In the genomic region with DNA sequence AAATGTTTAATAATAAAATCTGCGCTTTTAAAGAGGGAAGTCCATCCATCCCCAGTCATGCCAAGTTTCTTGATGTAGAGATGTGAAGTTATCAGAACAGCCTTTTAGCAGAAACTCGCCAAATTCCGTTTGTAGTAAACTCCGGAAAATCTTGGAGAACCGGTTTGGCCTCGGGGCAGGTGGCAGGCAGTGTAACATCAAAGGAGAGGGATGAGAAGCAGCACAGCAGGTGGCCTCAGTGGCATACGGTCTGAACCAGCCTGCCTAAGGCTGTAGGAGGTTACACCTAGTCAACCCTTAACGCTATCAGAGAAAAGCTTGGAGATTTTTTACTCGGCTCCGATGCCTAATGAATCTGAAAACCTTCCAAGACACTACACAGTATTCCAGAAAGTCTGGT, we compare ENCODE assay signal across 14 mouse cellular contexts. TPM values are rescaled to one million over a fixed set of nuclear protein-coding genes. Genes with fewer than 3 reads are reported as not detected.
DNase-seq lines count a peak whose midpoint lies in the region; ATAC-seq and TF ChIP-seq lines count a peak whose summit lies in the region.
"Had no signal": no experiment of that assay in that cellular context is flagged by ENCODE, and none has a peak within 500 bp of the region (broad histone marks: within the 10 kb centered on the region; RNA-seq: fewer than 3 reads in every experiment).

No protein-coding gene starts in this region.

- TF ChIP-seq CTCF in lung, embryonic 14.5 days (IDR thresholded peaks at IDR 0.05; ENCODE audit: low read depth) = no peak
- TF ChIP-seq CTCF in ES-Bruce4 (IDR thresholded peaks at IDR 0.05; ENCODE audit: low read depth, low read length) = no peak

- peak; percentile 82; the same call in 1 of the 2 replicates for ATAC-seq in lung, embryonic 14.5 days (ENCODE audit: insufficient read depth)
- ATAC-seq in intestine, embryonic 16.5 days = peak; percentile 94
- no peak for ATAC-seq in neural tube, embryonic 15.5 days (ENCODE audit: low FRiP score)
- ATAC-seq: liver, embryonic 12.5 days had no signal

- H3K27me3 ChIP-seq in lung, embryonic 14.5 days (ENCODE audit: insufficient read depth, low read length) = no peaks in the 10 kb centered on the region
- no peaks in the 10 kb centered on the region for H3K27me3 ChIP-seq in ES-Bruce4 (ENCODE audit: control insufficient read depth, insufficient read depth, low read length, poor library complexity, severe bottlenecking)
- no peaks in the 10 kb centered on the region for H3K27me3 ChIP-seq in intestine, embryonic 16.5 days (replicated peaks; ENCODE audit: control insufficient read depth, insufficient read depth, low read length)
- H3K27me3 ChIP-seq in neural tube, embryonic 15.5 days (replicated peaks) = no peaks in the 10 kb centered on the region
- H3K27me3 ChIP-seq: forebrain, embryonic 12.5 days had no signal

- no peak overlapping the region for H3K4me2 ChIP-seq in lung, embryonic 14.5 days
- H3K4me2 ChIP-seq in intestine, embryonic 16.5 days (ENCODE audit: low read depth, low read length) = no peak overlapping the region
- no peak overlapping the region for H3K4me2 ChIP-seq in neural tube, embryonic 15.5 days
- H3K4me2 ChIP-seq: forebrain, embryonic 12.5 days; heart, embryonic 11.5 days; liver, embryonic 12.5 days had no signal

- peak; percentile 80 for DNase-seq in lung, embryonic 14.5 days
- no peak for DNase-seq in lung, postnatal 36 days
- peak; percentile 24 for DNase-seq in brain, adult 2 months (ENCODE audit: low read depth, low spot score)
- DNase-seq in T-cell, adult 2 months (ENCODE audit: low spot score) = no peak
- DNase-seq in kidney, adult 11 months = no peak
- DNase-seq: adrenal gland, postnatal 10 days; gastrocnemius, postnatal 10 days; kidney, adult 18-20 months had no signal

- no peaks in the 10 kb centered on the region for H3K4me1 ChIP-seq in lung, embryonic 14.5 days (ENCODE audit: insufficient read depth)
- peaks cover 3% of the 10 kb centered on the region for H3K4me1 ChIP-seq in ES-Bruce4 (ENCODE audit: control insufficient read depth, insufficient read depth, low read length)
- H3K4me1 ChIP-seq in intestine, embryonic 16.5 days (ENCODE audit: control insufficient read depth, insufficient read depth, low read length) = no peaks in the 10 kb centered on the region
- H3K4me1 ChIP-seq in neural tube, embryonic 15.5 days = no peaks in the 10 kb centered on the region
- H3K4me1 ChIP-seq: forebrain, embryonic 12.5 days had no signal

- no peak overlapping the region for H3K4me3 ChIP-seq in lung, embryonic 14.5 days (ENCODE audit: low read depth, low read length)
- no peak overlapping the region for H3K4me3 ChIP-seq in ES-Bruce4 (ENCODE audit: low read depth, low read length)
- no peak overlapping the region for H3K4me3 ChIP-seq in intestine, embryonic 16.5 days (ENCODE audit: low read length)
- no peak overlapping the region for H3K4me3 ChIP-seq in neural tube, embryonic 15.5 days (replicated peaks)
- H3K4me3 ChIP-seq: forebrain, embryonic 12.5 days; liver, embryonic 12.5 days had no signal

- no peak for TF ChIP-seq POLR2A in ES-Bruce4 (IDR thresholded peaks at IDR 0.05; ENCODE audit: insufficient read depth, low read length)

- 12% methylated on average over 10 of the region's 10 CpGs for WGBS in lung, embryonic 14.5 days
- WGBS in intestine, embryonic 16.5 days = 9% methylated on average over 10 of the region's 10 CpGs
- 15% methylated on average over 10 of the region's 10 CpGs for WGBS in neural tube, embryonic 15.5 days

- peak; percentile 80 for TF ChIP-seq EP300 in ES-Bruce4 (IDR thresholded peaks at IDR 0.05; ENCODE audit: insufficient read depth, low read depth, low read length)

- H3K9ac ChIP-seq in lung, embryonic 14.5 days = no peak overlapping the region
- no peak overlapping the region for H3K9ac ChIP-seq in ES-Bruce4 (ENCODE audit: low read depth, poor library complexity, severe bottlenecking)
- no peak overlapping the region for H3K9ac ChIP-seq in intestine, embryonic 16.5 days (ENCODE audit: low read depth, low read length)
- H3K9ac ChIP-seq in neural tube, embryonic 15.5 days (replicated peaks) = no peak overlapping the region
- H3K9ac ChIP-seq: forebrain, embryonic 12.5 days; liver, embryonic 12.5 days had no signal

- H3K36me3 ChIP-seq in lung, embryonic 14.5 days (ENCODE audit: insufficient read depth) = no peaks in the 10 kb centered on the region
- H3K36me3 ChIP-seq in ES-Bruce4 (ENCODE audit: control insufficient read depth, insufficient read depth, low read length, poor library complexity, severe bottlenecking) = no peaks in the 10 kb centered on the region
- no peaks in the 10 kb centered on the region for H3K36me3 ChIP-seq in intestine, embryonic 16.5 days (ENCODE audit: control insufficient read depth, insufficient read depth, low read length)
- no peaks in the 10 kb centered on the region for H3K36me3 ChIP-seq in neural tube, embryonic 15.5 days
- H3K36me3 ChIP-seq: forebrain, embryonic 12.5 days; liver, embryonic 12.5 days had no signal

- H3K9me3 ChIP-seq in lung, embryonic 14.5 days (ENCODE audit: low read depth, low read length) = no peaks in the 10 kb centered on the region
- no peaks in the 10 kb centered on the region for H3K9me3 ChIP-seq in ES-Bruce4 (replicated peaks; ENCODE audit: control insufficient read depth, insufficient read depth, low read length, poor library complexity, severe bottlenecking)
- H3K9me3 ChIP-seq in intestine, embryonic 16.5 days (ENCODE audit: control insufficient read depth, low read length) = no peaks in the 10 kb centered on the region
- H3K9me3 ChIP-seq in neural tube, embryonic 15.5 days (replicated peaks) = no peaks in the 10 kb centered on the region
- H3K9me3 ChIP-seq: forebrain, embryonic 12.5 days; liver, embryonic 12.5 days had no signal

- peak overlapping the region; percentile 62; the same call in 1 of the 2 replicates for H3K27ac ChIP-seq in lung, embryonic 14.5 days (ENCODE audit: low read depth)
- no peak overlapping the region for H3K27ac ChIP-seq in ES-Bruce4 (ENCODE audit: insufficient read depth, low read length)
- no peak overlapping the region for H3K27ac ChIP-seq in intestine, embryonic 16.5 days (ENCODE audit: low read length)
- H3K27ac ChIP-seq in neural tube, embryonic 15.5 days (replicated peaks) = no peak overlapping the region
- H3K27ac ChIP-seq: forebrain, embryonic 12.5 days; liver, embryonic 12.5 days had no signal

RNA-seq across cellular contexts. Expression of gene Gpld1, which starts 12.5 kb away (rescaled TPM):
- 1.4 and 1.6 TPM in 2 replicates for polyA plus RNA-seq in lung, embryonic 14.5 days (2014; fragmentation: Nextera tagmentation; extraction: Ambion mirVana)
- 2.1 and 2.5 TPM in 2 replicates for polyA plus RNA-seq in ES-Bruce4 (2011; ENCODE audit: insufficient read depth, insufficient read length, low read depth, missing spikeins)
- 2.0 and 2.4 TPM in 2 replicates for polyA plus RNA-seq in intestine, embryonic 16.5 days (2015; fragmentation: Nextera tagmentation; extraction: Ambion mirVana)
- 2.2 and 3.1 TPM in 2 replicates for polyA plus RNA-seq in neural tube, embryonic 15.5 days (2015; fragmentation: Nextera tagmentation; extraction: Ambion mirVana)

RNA-seq across cellular contexts. Expression of gene Aldh5a1, which starts 18.0 kb away (rescaled TPM):
- polyA plus RNA-seq in lung, embryonic 14.5 days (2014; fragmentation: Nextera tagmentation; extraction: Ambion mirVana) = 8.5 and 9.4 TPM in 2 replicates
- 14.2 and 14.6 TPM in 2 replicates for polyA plus RNA-seq in ES-Bruce4 (2011; ENCODE audit: insufficient read depth, insufficient read length, low read depth, missing spikeins)
- polyA plus RNA-seq in intestine, embryonic 16.5 days (2015; fragmentation: Nextera tagmentation; extraction: Ambion mirVana) = 8.1 TPM in 2 replicates
- polyA plus RNA-seq in neural tube, embryonic 15.5 days (2015; fragmentation: Nextera tagmentation; extraction: Ambion mirVana) = 13.8 and 16.3 TPM in 2 replicates

Comparison
In these comparisons a context has a peak if more than half of its experiments do, and no peak if none do; other contexts are left out.
1. DNase-seq: peak in lung, embryonic 14.5 days (single experiment) and brain, adult 2 months (single experiment); none in lung, postnatal 36 days (single experiment), T-cell, adult 2 months (single experiment) and kidney, adult 11 months (single experiment).